Mouse (Mus musculus) ovary, adult 18-20 months (tissue): ENCODE results near the gene Rab43.

ENCODE experiments used
- DNase-seq: peaks from one replicate; pipeline ENCODE4 v3.0.0; 2022; ENCODE audit warnings: low spot score, mixed read lengths

Rab43 gene

GRCm38 (mm10) chr6:87811675-87812338, at the start of gene Rab43:
Gene Rab43, minus strand, starts transcription at chr6:87812164.
- DNase-seq: peak; percentile 91

GRCm38 (mm10) chr6:87857071-87857470, 45.1 kb upstream of the Rab43 start:
- no peak for DNase-seq

- no peak for DNase-seq
These were observed 41.5 kb upstream of the Rab43 start for GRCm38 (mm10) chr6:87853446-87853845.

- DNase-seq: no peak
These were observed 39.9 kb upstream of the Rab43 start for GRCm38 (mm10) chr6:87851871-87852270.

GRCm38 (mm10) chr6:87850900-87851614, 39.1 kb upstream of the Rab43 start, which contains the start of gene Cnbp:
Gene Cnbp, minus strand, starts transcription at chr6:87851106.
- DNase-seq: peak; percentile 93

DNA sequence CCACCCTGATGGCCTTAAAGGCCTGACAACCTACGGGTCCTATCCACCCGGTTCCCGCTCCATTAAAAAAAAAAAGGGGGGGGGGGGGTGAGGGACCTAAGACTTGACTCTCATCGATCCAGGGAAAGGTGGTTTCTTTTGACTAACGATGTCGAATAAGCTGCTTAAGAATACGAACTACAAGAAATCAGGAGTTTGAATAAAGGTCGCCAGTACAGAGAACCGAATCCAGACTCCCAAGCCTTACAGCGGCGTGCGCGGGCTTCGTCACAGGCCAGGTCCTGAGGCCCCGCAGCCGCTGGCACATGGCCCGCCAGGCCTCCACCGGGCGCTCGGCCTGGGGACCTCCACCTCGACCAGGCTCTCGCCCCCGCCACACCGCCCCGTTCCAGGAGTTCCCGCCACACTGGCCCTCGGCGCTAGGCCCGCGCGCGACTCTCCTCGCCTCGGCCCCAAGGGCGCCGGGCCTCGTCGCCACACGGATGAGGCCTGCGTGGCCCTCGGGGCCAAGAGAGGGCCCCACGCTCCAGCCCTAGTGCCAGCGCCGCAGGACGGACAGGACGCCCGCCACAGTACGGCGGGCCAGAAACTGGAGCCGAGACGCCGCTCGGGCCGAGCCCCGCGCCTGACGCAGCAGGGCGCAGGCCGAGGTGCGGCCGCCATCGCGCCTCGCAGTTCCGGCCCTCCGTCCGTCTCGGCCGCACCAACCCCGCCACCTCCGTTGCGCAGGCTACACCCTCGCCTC, 38.4 kb upstream of the Rab43 start:
- DNase-seq: no peak

GRCm38 (mm10) chr6:87849780-87850154, 37.8 kb upstream of the Rab43 start:
- DNase-seq: no peak

- DNase-seq: no peak
These were observed 34.8 kb upstream of the Rab43 start for GRCm38 (mm10) chr6:87846813-87847212.

DNA sequence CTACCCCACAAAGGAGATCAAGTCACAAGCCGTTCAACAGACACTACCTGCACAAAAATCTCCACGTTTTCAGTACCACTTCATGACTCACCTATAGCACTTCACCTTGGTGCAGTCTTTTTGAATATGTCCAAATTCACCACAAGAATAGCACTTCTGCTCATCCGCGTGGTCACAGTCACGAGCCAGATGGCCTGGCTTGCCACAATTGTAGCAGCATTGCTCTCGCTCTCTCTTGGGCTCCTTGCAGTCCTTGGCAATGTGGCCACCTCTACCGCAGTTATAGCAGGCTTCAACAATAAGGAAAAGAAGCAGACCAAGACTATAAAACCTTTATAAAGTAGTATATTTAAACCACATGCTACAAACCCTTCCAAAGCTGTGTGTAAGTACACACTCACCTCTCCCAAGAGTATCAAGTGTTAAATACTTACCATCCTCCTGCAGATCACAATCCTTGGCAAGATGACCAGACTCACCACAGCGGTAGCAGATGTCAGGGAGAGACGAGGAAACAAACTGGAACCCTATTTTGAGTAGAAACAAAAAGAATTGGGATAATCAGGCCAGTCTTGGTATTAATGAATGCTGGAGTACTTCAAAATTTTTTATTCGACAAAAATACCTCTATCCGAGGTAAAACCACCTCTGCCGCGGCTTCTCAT, 33.2 kb upstream of the Rab43 start:
- DNase-seq: no peak

DNA sequence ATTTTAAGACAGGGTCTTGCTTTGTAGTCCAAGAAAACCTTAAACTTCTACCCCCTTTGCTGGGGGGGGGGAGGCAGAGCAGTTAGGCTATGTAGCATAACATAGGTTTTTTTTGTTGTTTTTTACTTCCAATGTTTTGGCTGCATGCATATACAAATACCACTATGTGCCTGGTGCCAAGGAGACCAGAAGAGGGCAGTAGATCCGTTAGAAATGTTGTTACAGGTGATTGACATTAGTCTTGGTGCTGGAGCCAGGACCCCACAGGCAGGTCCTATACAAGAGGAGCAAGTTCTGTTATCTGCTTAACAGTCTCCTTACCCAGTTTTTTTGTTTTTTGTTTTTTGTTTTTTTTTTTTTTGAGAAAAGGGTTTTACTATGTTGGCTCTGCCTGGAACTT, 30.3 kb upstream of the Rab43 start:
- DNase-seq: no peak

GRCm38 (mm10) chr6:87841635-87842034, 29.7 kb upstream of the Rab43 start:
- DNase-seq: no peak

DNA sequence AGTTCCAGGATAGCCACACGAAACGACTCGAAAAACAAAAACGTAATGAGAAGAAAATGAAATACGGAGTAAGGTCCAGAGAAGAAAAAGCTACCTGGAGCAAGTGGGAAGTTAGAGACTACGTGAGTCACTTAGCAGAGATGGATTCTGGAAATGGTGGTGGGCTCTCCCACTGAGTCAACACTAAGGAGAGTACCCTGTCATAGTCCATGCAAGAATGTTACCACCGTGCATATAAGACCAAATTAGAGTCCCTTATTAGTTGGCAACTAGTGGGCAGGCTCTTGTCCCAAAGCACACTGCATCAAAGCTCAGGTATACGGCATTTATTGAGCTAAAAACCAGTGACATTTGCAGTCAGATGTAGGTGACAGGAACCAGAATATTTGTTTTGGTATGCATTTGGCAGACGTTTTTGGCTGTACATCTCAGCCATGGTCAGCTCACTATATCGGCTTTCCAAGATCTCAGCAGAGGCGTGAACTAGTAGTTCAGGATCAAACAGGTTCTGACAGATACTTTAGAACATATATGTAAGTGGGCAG, 27.9 kb upstream of the Rab43 start:
- DNase-seq: no peak

- DNase-seq: peak; percentile 92
These were observed 26.7 kb upstream of the Rab43 start, which contains the start of gene Isy1 for GRCm38 (mm10) chr6:87838551-87839197. Gene Isy1, minus strand, starts transcription at chr6:87838798.

DNA sequence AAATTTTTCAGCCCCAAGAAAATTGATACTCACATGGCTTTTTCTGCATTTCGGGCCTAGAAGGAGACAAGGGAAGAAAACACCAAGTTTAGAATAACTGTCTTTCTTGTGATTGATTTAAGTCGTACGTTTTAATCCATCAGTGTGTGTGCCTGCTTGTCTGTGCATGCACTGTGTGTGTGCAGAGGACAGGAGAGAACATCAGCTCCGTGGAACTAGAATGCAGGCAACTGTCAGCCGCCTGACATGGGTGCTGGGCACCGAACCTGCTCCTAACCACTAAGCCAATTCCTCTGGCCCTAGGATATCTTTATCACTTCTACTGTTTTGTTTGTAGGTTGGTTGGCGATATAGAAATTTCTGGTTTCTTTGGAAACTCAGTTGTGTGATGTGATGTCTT, 23.7 kb upstream of the Rab43 start, which contains the start of gene Gm45140:
Gene Gm45140, minus strand, starts transcription at position 101 of the 400 bp plus-strand sequence.
- no peak for DNase-seq

DNA sequence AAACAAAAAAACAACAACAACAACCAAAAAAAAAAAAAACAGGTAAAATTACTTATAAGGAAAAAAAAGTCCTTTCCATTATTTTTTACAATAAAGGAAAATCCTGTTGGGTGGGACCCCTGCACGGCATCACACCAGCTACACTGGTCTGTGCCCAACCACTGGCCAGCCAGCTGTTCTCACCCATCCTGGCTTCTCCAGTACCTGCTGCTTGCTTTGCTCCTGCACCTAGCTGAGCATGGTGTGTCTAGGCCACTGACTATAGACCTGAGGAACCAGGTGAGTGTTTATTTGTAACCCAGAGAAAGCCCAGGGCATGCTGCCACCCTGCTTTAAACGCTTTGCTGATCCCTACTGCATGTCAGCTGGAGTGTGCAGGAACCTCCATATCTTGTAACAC, 8.4 kb upstream of the Rab43 start:
- no peak for DNase-seq

GRCm38 (mm10) chr6:87814486-87814885, 2.5 kb upstream of the Rab43 start:
- DNase-seq: no peak

DNA sequence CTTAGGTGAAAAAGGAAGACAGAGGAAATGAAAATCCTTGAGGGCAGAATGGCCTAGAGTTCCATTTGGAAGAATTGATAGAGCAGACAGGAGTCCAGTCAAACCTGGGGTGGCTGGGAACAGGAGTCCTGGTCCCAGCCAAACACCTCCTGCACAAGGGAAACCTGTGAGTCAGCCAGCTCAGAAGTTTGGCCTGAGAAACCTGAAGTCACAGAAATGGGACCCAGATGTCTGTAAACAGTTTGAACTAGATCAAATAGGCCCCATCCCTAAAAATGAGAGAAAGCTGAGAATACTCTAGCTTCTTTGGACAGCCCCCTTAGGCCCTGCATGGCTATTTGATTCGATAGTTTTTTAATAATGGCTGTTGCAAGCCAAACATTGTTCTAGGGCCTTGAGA, 692 bp upstream of the Rab43 start:
- no peak for DNase-seq

DNA sequence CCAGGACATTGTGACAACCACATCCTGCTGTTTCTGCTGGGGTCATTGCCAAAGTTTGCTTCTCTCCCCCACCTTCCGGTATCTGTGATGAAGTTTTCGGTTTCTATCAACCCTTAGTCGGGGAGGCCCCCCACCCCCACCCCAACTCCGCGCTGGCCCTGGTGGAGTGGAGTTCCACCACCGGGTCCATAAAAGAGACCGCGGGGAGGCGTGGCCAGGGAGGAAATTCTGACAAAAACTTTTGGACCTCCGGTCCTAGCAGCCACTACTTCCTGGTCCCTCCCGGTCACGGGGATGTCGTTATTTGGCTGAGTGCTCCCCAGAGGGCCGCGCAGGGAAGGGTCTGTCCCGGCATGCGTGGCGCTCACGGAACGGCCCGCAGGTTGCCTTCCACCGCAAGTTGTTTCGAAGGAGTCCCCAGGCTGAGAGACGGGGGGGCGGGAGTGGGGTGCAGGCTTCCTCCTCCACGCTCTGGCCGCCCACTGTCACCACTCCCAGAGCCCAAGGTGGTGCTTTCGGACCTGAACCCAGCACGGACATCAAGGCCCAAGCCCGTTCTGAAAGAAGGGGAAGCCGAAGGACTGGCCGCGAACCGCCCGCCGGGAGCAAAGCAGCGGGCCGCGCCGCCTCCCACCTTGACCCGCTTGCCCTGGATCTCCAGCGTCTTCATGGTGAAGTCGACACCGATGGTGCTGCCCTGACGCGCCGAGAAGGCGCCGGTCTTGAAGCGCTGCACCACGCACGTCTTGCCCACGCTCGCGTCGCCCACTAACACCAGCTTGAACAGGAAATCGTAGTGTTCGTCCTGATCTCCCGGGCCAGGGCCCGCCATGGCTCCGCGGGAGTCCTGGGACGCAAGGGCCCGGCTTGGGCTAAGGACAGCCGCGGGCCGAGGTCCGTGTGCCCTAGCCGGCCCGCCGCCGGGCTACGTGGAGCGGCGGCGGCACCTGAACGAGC, 973 bp downstream of the Rab43 start:
- DNase-seq: peak; percentile 44

GRCm38 (mm10) chr6:87810311-87810710, 1.7 kb downstream of the Rab43 start:
- no peak for DNase-seq

- no peak for DNase-seq
These were observed 2.3 kb downstream of the Rab43 start for GRCm38 (mm10) chr6:87809651-87810161.
